Mouse (Mus musculus) mesoderm, embryonic 11.5 days (tissue): ENCODE data around the gene Rasgrf1.
A peak's percentile ranks its signal among the peaks of the same experiment; 100 is the strongest.

Source experiments
- DNase-seq: peaks from one replicate; pipeline ENCODE4 v3.0.0-alpha.2; 2012; ENCODE audit warnings: low read depth, low spot score

The Rasgrf1 gene

GRCm38 (mm10) chr9:89906645-89907044 lies 3.1 kb upstream of the Rasgrf1 start:
- DNase-seq, result no peak

- no peak for DNase-seq
Observed at GRCm38 (mm10) chr9:89907941-89908340, 1.8 kb upstream of the Rasgrf1 start.

- DNase-seq, result peak; percentile 24
Observed at GRCm38 (mm10) chr9:89908601-89909000, 1.1 kb upstream of the Rasgrf1 start.

- no peak for DNase-seq
Observed at GRCm38 (mm10) chr9:89910011-89910400, 298 bp downstream of the Rasgrf1 start.

GRCm38 (mm10) chr9:89910741-89911444 lies 1.2 kb downstream of the Rasgrf1 start:
- peak; percentile 49 for DNase-seq

GRCm38 (mm10) chr9:89911891-89912549 lies 2.3 kb downstream of the Rasgrf1 start:
- no peak for DNase-seq

GRCm38 (mm10) chr9:89913135-89913534 lies 3.4 kb downstream of the Rasgrf1 start:
- no peak for DNase-seq

- no peak for DNase-seq
Observed at GRCm38 (mm10) chr9:89916471-89916870, 6.8 kb downstream of the Rasgrf1 start.

- DNase-seq, result no peak
Observed at GRCm38 (mm10) chr9:89917431-89917830, 7.7 kb downstream of the Rasgrf1 start.

GRCm38 (mm10) chr9:89918832-89919231 lies 9.1 kb downstream of the Rasgrf1 start:
- no peak for DNase-seq

- DNase-seq, result no peak
Observed at GRCm38 (mm10) chr9:89921121-89921520, 11.4 kb downstream of the Rasgrf1 start.

GRCm38 (mm10) chr9:89922666-89923065 lies 13.0 kb downstream of the Rasgrf1 start:
- no peak for DNase-seq

GRCm38 (mm10) chr9:89924836-89925235 lies 15.1 kb downstream of the Rasgrf1 start:
- no peak for DNase-seq

GRCm38 (mm10) chr9:89928497-89928896 lies 18.8 kb downstream of the Rasgrf1 start:
- no peak for DNase-seq

GRCm38 (mm10) chr9:89940428-89940827 lies 30.7 kb downstream of the Rasgrf1 start:
- DNase-seq, result no peak

- no peak for DNase-seq
Observed at GRCm38 (mm10) chr9:89946830-89947229, 37.1 kb downstream of the Rasgrf1 start.

- no peak for DNase-seq
Observed at GRCm38 (mm10) chr9:89948602-89949001, 38.9 kb downstream of the Rasgrf1 start.

GRCm38 (mm10) chr9:89953596-89954215 lies 44.0 kb downstream of the Rasgrf1 start:
- DNase-seq, result no peak

- no peak for DNase-seq
Observed at GRCm38 (mm10) chr9:89954860-89955479, 45.3 kb downstream of the Rasgrf1 start.

- DNase-seq, result no peak
Observed at GRCm38 (mm10) chr9:89958959-89959358, 49.3 kb downstream of the Rasgrf1 start.

GRCm38 (mm10) chr9:89964091-89964490 lies 54.4 kb downstream of the Rasgrf1 start:
- no peak for DNase-seq

- no peak for DNase-seq
Observed at GRCm38 (mm10) chr9:89967716-89968115, 58.0 kb downstream of the Rasgrf1 start.
